Mouse (Mus musculus) intestine, embryonic 16.5 days (tissue): ENCODE data around the gene Nmrk2. TPM values are rescaled to one million over a fixed set of nuclear protein-coding genes. Genes with fewer than 3 reads are reported as not detected.
"Not testable (repeated sequence)": the region's sequence is repeated elsewhere in the genome, so short reads cannot be mapped to it uniquely, and the experiment has no call there.

Experiments used
- ATAC-seq: fragments of 200-750 bp; cut with Nextera tagmentation; 2 replicates; pipeline ENCODE4 v1.8.0; 2017; ENCODE audit warnings: moderate TSS enrichment, moderate library complexity
- H3K27ac ChIP-seq: fragments of 300-500 bp; sonication (generic); 2 replicates; pipeline ENCODE4 v1.5.1; 2014; ENCODE audit warnings: mild to moderate bottlenecking, low read length
- H3K27me3 ChIP-seq: fragments of 300-500 bp; sonication (generic); replicated peaks from 2 replicates; pipeline ENCODE4 v1.6.1; 2014; ENCODE audit warnings: low read length, control low read depth, mixed read lengths; ENCODE audit not compliant: control insufficient read depth, insufficient read depth
- H3K36me3 ChIP-seq: fragments of 300-500 bp; sonication (generic); 2 replicates; pipeline ENCODE4 v1.6.1; 2014; ENCODE audit warnings: low read length, control low read depth; ENCODE audit not compliant: control insufficient read depth, insufficient read depth
- H3K4me1 ChIP-seq: fragments of 300-500 bp; sonication (generic); 2 replicates; pipeline ENCODE4 v1.6.1; 2014; ENCODE audit warnings: low read length, control low read depth, mixed read lengths; ENCODE audit not compliant: control insufficient read depth, insufficient read depth
- H3K4me2 ChIP-seq: fragments of 300-500 bp; sonication (generic); 2 replicates; pipeline ENCODE4 v1.6.1; 2014; ENCODE audit warnings: low read depth, low read length, control low read depth
- H3K4me3 ChIP-seq: fragments of 300-500 bp; sonication (generic); 2 replicates; pipeline ENCODE4 v1.5.1; 2014; ENCODE audit warnings: mild to moderate bottlenecking, low read length
- H3K9ac ChIP-seq: fragments of 300-500 bp; sonication (generic); 2 replicates; pipeline ENCODE4 v1.6.1; 2014; ENCODE audit warnings: low read depth, low read length
- H3K9me3 ChIP-seq: fragments of 300-500 bp; sonication (generic); 2 replicates; pipeline ENCODE4 v1.6.1; 2016; ENCODE audit warnings: low read length, control low read depth; ENCODE audit not compliant: control insufficient read depth
- WGBS: fragments of 180-500 bp; shearing (Covaris S2); extraction: QIAGEN DNeasy Blood & Tissue Kit; methylation state at CpG from one replicate; pipeline ENCODE4 v1.1.7; 2014; 5-methylcytosine and 5-hydroxymethylcytosine counted together
- polyA plus RNA-seq: library from polyadenylated mRNA; unstranded; fragments of >200 nt; fragmentation: Nextera tagmentation; extraction: Ambion mirVana; gene quantifications from 2 replicates; pipeline ENCODE4 v1.2.1, GENCODE M21; 2015

The Nmrk2 gene
- polyA plus RNA-seq, 1 experiment from 2014 or later: not detected

GRCm38 (mm10) chr10:81221402-81222015 lies 19.7 kb upstream of the Nmrk2 start:
- H3K4me3 ChIP-seq: no peak overlapping the region
- no peaks in the 10 kb centered on the region; the same call in 1 of the 2 replicates for H3K4me1 ChIP-seq
- H3K9ac ChIP-seq: 0 out of 2 replicates have a peak overlapping the region, but pooled peaks have one; percentile 3
- WGBS: 77% methylated on average over 5 of the region's 5 CpGs
- H3K4me2 ChIP-seq: no peak overlapping the region; the same call in 1 of the 2 replicates
- no peaks in the 10 kb centered on the region for H3K27me3 ChIP-seq
- H3K36me3 ChIP-seq: no peaks in the 10 kb centered on the region
- no peaks in the 10 kb centered on the region for H3K9me3 ChIP-seq
- peak overlapping the region; percentile 80 for H3K27ac ChIP-seq
- peak; percentile 88 for ATAC-seq

DNA sequence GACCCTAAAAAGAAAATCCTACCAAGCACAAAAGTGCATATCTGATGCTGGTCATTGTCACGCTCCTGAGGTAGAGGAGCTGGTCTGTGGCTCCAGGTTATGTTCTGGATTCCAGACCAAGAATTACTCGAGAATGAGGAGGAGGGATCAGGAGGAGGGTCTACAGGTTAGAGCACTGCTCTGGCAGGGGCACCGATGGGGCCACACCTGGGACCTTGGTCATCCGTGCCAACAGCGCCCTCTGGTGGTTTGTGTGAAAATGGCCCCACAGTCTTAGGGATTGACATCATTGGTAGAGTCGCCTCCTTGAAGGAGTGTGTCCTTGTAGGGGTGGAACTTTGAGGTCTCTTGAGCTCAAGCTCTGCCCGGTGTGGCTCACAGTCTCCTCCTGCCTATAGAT lies 16.1 kb upstream of the Nmrk2 start:
- ATAC-seq: peak; percentile 55

DNA sequence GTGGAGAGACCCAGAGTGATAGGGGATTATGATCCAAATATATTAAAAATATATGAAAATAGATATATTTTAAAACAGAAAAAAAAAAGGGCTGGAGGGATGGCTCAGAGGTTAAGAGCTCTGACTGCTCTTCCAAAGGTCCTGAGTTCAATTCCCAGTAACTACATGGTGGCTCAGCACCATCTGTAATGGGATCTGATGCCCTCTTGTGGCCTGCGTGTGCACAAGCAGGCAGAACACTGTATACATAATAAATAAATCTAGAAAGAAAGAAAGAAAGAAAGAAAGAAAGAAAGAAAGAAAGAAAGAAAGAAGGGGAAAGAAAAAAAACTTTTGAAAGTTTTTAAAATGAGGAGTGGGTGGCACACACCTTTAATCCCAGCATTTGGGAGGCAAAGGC lies 15.4 kb upstream of the Nmrk2 start:
- not testable (repeated sequence) for H3K36me3 ChIP-seq, H3K4me1 ChIP-seq, H3K9ac ChIP-seq, H3K27me3 ChIP-seq, ATAC-seq, H3K27ac ChIP-seq, H3K4me3 ChIP-seq, H3K4me2 ChIP-seq, H3K9me3 ChIP-seq
- 26% methylated on average over 1 of the region's 1 CpGs for WGBS

More for the DNA sequence above, 16.1 kb upstream of the Nmrk2 start:
- Histone ChIP-seq H3K36me3 (no peaks in the 10 kb centered on the region), H3K27me3 (no peaks in the 10 kb centered on the region), H3K4me1 (no peaks in the 10 kb centered on the region; the same call in 1 of the 2 replicates), H3K9me3 (no peaks in the 10 kb centered on the region), H3K27ac (no peak overlapping the region), H3K4me3 (no peak overlapping the region), H3K4me2 (no peak overlapping the region), H3K9ac (no peak overlapping the region)
- WGBS: 27% methylated on average over 7 of the region's 7 CpGs

GRCm38 (mm10) chr10:81216810-81217209 lies 15.0 kb upstream of the Nmrk2 start:
- H3K9ac ChIP-seq: no peak overlapping the region
- H3K9me3 ChIP-seq: no peaks in the 10 kb centered on the region
- WGBS: 86% methylated on average over 6 of the region's 6 CpGs
- no peak overlapping the region for H3K4me2 ChIP-seq
- H3K27me3 ChIP-seq: no peaks in the 10 kb centered on the region
- no peaks in the 10 kb centered on the region; the same call in 1 of the 2 replicates for H3K4me1 ChIP-seq
- H3K27ac ChIP-seq: no peak overlapping the region
- H3K36me3 ChIP-seq: no peaks in the 10 kb centered on the region
- ATAC-seq: no peak
- no peak overlapping the region for H3K4me3 ChIP-seq

- H3K9ac ChIP-seq: no peak overlapping the region
- no peak for ATAC-seq
- no peak overlapping the region for H3K27ac ChIP-seq
- no peaks in the 10 kb centered on the region for H3K4me1 ChIP-seq
- WGBS: 88% methylated on average over 6 of the region's 6 CpGs
- no peaks in the 10 kb centered on the region for H3K9me3 ChIP-seq
- no peaks in the 10 kb centered on the region for H3K36me3 ChIP-seq
- H3K4me2 ChIP-seq: no peak overlapping the region
- no peaks in the 10 kb centered on the region for H3K27me3 ChIP-seq
- H3K4me3 ChIP-seq: no peak overlapping the region
Measured at GRCm38 (mm10) chr10:81216260-81216659, 14.4 kb upstream of the Nmrk2 start.

- Histone ChIP-seq H3K4me1 (no peaks in the 10 kb centered on the region), H3K4me3 (no peak overlapping the region), H3K4me2 (no peak overlapping the region), H3K36me3 (no peaks in the 10 kb centered on the region), H3K27ac (no peak overlapping the region), H3K9ac (no peak overlapping the region), H3K27me3 (no peaks in the 10 kb centered on the region), H3K9me3 (no peaks in the 10 kb centered on the region)
- WGBS: 93% methylated on average over 5 of the region's 5 CpGs
- ATAC-seq: no peak
Measured at GRCm38 (mm10) chr10:81210154-81210553, 8.3 kb upstream of the Nmrk2 start.

DNA sequence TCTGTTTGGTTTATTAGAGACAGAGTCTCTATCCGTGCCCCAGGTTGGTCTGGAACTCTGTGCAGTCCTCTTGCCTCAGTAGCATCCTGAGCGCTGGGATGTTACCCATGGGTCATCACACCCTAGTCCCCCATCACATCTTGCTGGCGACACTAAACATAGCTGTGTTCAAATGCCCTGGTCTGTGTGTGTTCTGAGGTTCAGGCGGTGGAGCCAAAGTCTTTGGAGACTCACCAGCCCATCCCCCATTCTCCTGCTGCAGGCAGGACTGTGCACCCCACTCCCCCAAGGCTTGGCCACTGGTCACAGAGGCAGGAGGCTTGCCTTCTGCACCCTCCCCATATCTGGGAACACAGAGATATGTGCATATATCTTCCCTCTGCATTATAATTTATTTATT lies 2.3 kb upstream of the Nmrk2 start:
- ATAC-seq: no peak
- Histone ChIP-seq H3K36me3 (no peaks in the 10 kb centered on the region), H3K4me1 (peaks cover 5% of the 10 kb centered on the region), H3K9ac (no peak overlapping the region), H3K4me2 (no peak overlapping the region), H3K4me3 (no peak overlapping the region), H3K9me3 (no peaks in the 10 kb centered on the region), H3K27ac (no peak overlapping the region), H3K27me3 (no peaks in the 10 kb centered on the region)
- 77% methylated on average over 4 of the region's 4 CpGs for WGBS

- no peak overlapping the region for H3K4me2 ChIP-seq
- H3K9me3 ChIP-seq: no peaks in the 10 kb centered on the region
- ATAC-seq: peak; percentile 94
- H3K36me3 ChIP-seq: no peaks in the 10 kb centered on the region
- H3K4me1 ChIP-seq: peaks cover 5% of the 10 kb centered on the region
- H3K27ac ChIP-seq: peak overlapping the region; percentile 68; the same call in 1 of the 2 replicates
- H3K4me3 ChIP-seq: no peak overlapping the region
- no peaks in the 10 kb centered on the region for H3K27me3 ChIP-seq
- WGBS: 56% methylated on average over 8 of the region's 8 CpGs
- no peak overlapping the region for H3K9ac ChIP-seq
Measured at GRCm38 (mm10) chr10:81202978-81203720, 1.3 kb upstream of the Nmrk2 start.

GRCm38 (mm10) chr10:81200605-81201287 lies 1.1 kb downstream of the Nmrk2 start:
- peaks cover 5% of the 10 kb centered on the region for H3K4me1 ChIP-seq
- no peaks in the 10 kb centered on the region for H3K9me3 ChIP-seq
- no peaks in the 10 kb centered on the region for H3K27me3 ChIP-seq
- H3K36me3 ChIP-seq: no peaks in the 10 kb centered on the region
- ATAC-seq: no peak
- H3K9ac ChIP-seq: no peak overlapping the region
- WGBS: 76% methylated on average over 20 of the region's 20 CpGs
- H3K27ac ChIP-seq: no peak overlapping the region
- no peak overlapping the region for H3K4me3 ChIP-seq
- H3K4me2 ChIP-seq: no peak overlapping the region
